Mouse (Mus musculus) forebrain, embryonic 16.5 days (tissue): ENCODE data around the gene Zbtb20. TPM values are rescaled to one million over a fixed set of nuclear protein-coding genes. Genes with fewer than 3 reads are reported as not detected.

Source experiments
- ATAC-seq: fragments of 200-750 bp; cut with Nextera tagmentation; 2 replicates; pipeline ENCODE4 v1.8.0; 2017; ENCODE audit warnings: mild to moderate bottlenecking, moderate library complexity
- H3K27ac ChIP-seq: fragments of 300-500 bp; sonication (generic); 2 replicates; pipeline ENCODE4 v1.5.1; 2014; ENCODE audit warnings: low read length, control low read depth
- H3K27me3 ChIP-seq: fragments of 300-500 bp; sonication (generic); replicated peaks from 2 replicates; pipeline ENCODE4 v1.6.1; 2014; ENCODE audit warnings: low read length; ENCODE audit not compliant: control insufficient read depth, insufficient read depth
- H3K36me3 ChIP-seq: fragments of 300-500 bp; sonication (generic); 2 replicates; pipeline ENCODE4 v1.6.1; 2014; ENCODE audit not compliant: control insufficient read depth, insufficient read depth
- H3K4me1 ChIP-seq: fragments of 300-500 bp; sonication (generic); replicated peaks from 2 replicates; pipeline ENCODE4 v1.6.1; 2014; ENCODE audit warnings: low read length; ENCODE audit not compliant: control insufficient read depth, insufficient read depth
- H3K4me2 ChIP-seq: fragments of 300-500 bp; sonication (generic); 2 replicates; pipeline ENCODE4 v1.6.1; 2014; ENCODE audit warnings: mild to moderate bottlenecking, low read length, control low read depth
- H3K4me3 ChIP-seq: fragments of 300-500 bp; sonication (generic); replicated peaks from 2 replicates; pipeline ENCODE4 v1.5.1; 2014; ENCODE audit warnings: mild to moderate bottlenecking, low read length, control low read depth
- H3K9ac ChIP-seq: fragments of 300-500 bp; sonication (generic); replicated peaks from 2 replicates; pipeline ENCODE4 v1.6.1; 2014; ENCODE audit warnings: low read depth, low read length, control low read depth
- H3K9me3 ChIP-seq: fragments of 300-500 bp; sonication (generic); 2 replicates; pipeline ENCODE4 v1.6.1; 2016; ENCODE audit warnings: low read length; ENCODE audit not compliant: control insufficient read depth
- WGBS: fragments of 180-500 bp; shearing (Covaris S2); extraction: QIAGEN DNeasy Blood & Tissue Kit; methylation state at CpG from one replicate; pipeline ENCODE4 v1.1.7; 2014; 5-methylcytosine and 5-hydroxymethylcytosine counted together
- polyA plus RNA-seq: library from polyadenylated mRNA; unstranded; fragments of >200 nt; fragmentation: Nextera tagmentation; extraction: Ambion mirVana; gene quantifications from 2 replicates; pipeline ENCODE4 v1.2.1, GENCODE M21; 2015

The Zbtb20 gene
- polyA plus RNA-seq, 1 experiment from 2014 or later = 126 TPM

DNA sequence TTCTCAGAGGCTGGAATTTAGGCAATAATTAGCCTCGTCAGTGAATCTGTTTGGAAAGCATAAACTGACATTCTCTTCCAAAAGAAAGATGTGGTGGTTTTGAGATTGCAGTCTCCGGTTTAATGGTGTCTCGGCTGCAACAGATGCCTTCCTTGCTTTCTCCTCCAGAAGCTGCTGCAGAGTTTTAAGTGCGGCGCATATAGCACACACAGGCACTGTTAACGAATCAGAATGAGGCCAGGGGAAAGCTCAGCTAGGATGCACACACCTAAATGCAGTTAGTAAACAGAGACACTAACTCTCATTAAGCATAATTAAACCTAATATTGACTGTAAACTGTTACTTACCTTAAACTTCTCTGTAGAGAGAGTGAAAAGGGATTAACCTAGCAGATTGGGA lies 160.0 kb downstream of the Zbtb20 start:
- H3K4me1 ChIP-seq = 0 out of 2 replicates have a peak, but pooled peaks cover 6% of the 10 kb centered on the region
- H3K4me3 ChIP-seq = no peak overlapping the region
- no peak overlapping the region for H3K27ac ChIP-seq
- no peaks in the 10 kb centered on the region for H3K27me3 ChIP-seq
- no peaks in the 10 kb centered on the region for H3K9me3 ChIP-seq
- ATAC-seq = no peak
- H3K36me3 ChIP-seq = no peaks in the 10 kb centered on the region
- 24% methylated on average over 6 of the region's 6 CpGs for WGBS
- H3K4me2 ChIP-seq = no peak overlapping the region
- H3K9ac ChIP-seq = no peak overlapping the region

DNA sequence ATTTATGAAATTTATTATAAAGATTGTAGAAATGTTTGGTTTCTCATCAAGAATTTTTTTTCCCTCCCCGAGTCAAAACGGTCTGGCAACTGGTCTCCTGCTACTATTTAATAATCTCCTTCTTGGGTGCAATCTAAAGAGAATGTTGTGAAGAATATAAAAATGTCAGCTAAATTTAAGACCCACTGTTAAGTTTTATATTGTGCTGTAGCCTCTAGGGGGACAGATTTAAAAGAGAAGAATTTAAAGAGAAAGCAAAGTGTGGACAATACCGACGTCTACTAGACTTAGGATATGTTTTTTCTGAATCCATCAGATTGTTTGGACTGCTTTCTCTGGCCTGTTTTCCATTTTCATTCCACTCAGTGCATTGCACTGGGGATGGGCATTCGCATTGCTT lies 160.8 kb downstream of the Zbtb20 start:
- Histone ChIP-seq H3K36me3 (no peaks in the 10 kb centered on the region), H3K27me3 (no peaks in the 10 kb centered on the region), H3K9me3 (no peaks in the 10 kb centered on the region), H3K4me3 (no peak overlapping the region), H3K9ac (no peak overlapping the region), H3K4me1 (0 out of 2 replicates have a peak, but pooled peaks cover 6% of the 10 kb centered on the region), H3K27ac (no peak overlapping the region), H3K4me2 (no peak overlapping the region)
- 55% methylated on average over 5 of the region's 5 CpGs for WGBS
- no peak for ATAC-seq

DNA sequence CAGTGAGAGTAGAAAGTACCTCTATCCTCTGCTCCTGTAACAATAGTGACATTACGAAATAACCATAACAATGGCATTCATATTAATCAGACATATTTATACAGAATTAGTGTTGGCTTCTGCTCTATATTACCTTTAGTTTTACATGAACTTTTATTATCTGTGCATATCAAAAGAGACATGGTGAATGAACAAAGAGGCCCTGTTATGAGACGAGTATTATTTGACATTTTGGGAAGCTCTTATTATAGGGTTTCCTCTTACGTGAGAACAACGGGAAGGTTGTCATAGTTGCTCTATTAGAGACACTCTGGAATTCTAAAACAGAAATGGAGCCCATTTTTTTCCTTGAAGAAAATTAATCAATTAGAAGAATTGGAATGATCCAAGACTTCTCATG lies 161.6 kb downstream of the Zbtb20 start:
- ATAC-seq = peak; percentile 54; the same call in 1 of the 2 replicates
- Histone ChIP-seq H3K36me3 (no peaks in the 10 kb centered on the region), H3K9me3 (no peaks in the 10 kb centered on the region), H3K9ac (no peak overlapping the region), H3K27me3 (no peaks in the 10 kb centered on the region), H3K27ac (no peak overlapping the region), H3K4me3 (no peak overlapping the region), H3K4me1 (0 out of 2 replicates have a peak, but pooled peaks cover 6% of the 10 kb centered on the region), H3K4me2 (no peak overlapping the region)
- WGBS = 67% methylated on average over 4 of the region's 4 CpGs

DNA sequence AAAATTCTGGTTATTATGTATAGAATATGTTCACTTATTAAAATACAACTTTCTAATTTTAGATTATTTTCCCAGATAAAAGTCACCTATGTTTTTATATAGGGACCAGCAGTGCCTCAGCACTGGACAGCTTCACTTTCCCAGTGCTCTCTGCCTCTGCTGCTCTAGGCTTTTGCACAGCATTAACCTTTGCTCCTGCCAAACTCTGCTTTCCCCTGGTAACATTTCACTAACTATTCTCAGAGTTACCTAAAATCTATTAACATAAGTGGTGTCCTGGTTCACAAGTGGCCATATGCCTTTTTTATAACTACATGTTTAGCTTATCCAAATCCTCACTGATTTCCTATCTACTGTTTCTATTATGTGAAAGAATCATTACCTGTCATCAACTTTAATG lies 169.9 kb downstream of the Zbtb20 start:
- no peaks in the 10 kb centered on the region for H3K4me1 ChIP-seq
- H3K27me3 ChIP-seq = no peaks in the 10 kb centered on the region
- H3K9me3 ChIP-seq = no peaks in the 10 kb centered on the region
- no peak overlapping the region for H3K9ac ChIP-seq
- H3K4me2 ChIP-seq = no peak overlapping the region
- no peak overlapping the region for H3K27ac ChIP-seq
- H3K4me3 ChIP-seq = no peak overlapping the region
- ATAC-seq = no peak
- no peaks in the 10 kb centered on the region for H3K36me3 ChIP-seq

DNA sequence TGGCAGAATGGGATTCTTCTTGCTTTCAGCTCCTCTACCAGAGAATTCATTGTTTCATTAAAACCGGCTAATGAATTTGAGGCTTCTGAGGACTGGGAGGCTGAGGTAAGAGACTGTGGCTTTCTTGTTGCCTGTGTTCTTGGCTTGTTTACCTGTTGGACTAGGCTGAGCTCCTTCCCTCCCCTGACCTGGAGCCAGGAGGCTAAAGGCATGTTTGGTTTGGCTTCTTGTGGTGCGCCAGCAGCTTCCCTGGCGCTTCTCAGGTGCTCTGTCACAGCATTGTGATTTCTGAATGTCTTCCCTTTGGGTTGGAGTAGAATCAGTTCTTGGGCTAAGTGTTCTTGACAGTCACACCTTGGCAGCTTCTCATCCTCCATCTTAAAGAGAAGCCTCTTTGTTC lies 171.0 kb downstream of the Zbtb20 start:
- H3K36me3 ChIP-seq = no peaks in the 10 kb centered on the region
- WGBS = 81% methylated on average over 3 of the region's 3 CpGs
- H3K4me2 ChIP-seq = no peak overlapping the region
- H3K9me3 ChIP-seq = no peaks in the 10 kb centered on the region
- no peak overlapping the region for H3K27ac ChIP-seq
- no peak overlapping the region for H3K9ac ChIP-seq
- no peak overlapping the region for H3K4me3 ChIP-seq
- no peaks in the 10 kb centered on the region for H3K4me1 ChIP-seq
- ATAC-seq = no peak
- no peaks in the 10 kb centered on the region for H3K27me3 ChIP-seq

DNA sequence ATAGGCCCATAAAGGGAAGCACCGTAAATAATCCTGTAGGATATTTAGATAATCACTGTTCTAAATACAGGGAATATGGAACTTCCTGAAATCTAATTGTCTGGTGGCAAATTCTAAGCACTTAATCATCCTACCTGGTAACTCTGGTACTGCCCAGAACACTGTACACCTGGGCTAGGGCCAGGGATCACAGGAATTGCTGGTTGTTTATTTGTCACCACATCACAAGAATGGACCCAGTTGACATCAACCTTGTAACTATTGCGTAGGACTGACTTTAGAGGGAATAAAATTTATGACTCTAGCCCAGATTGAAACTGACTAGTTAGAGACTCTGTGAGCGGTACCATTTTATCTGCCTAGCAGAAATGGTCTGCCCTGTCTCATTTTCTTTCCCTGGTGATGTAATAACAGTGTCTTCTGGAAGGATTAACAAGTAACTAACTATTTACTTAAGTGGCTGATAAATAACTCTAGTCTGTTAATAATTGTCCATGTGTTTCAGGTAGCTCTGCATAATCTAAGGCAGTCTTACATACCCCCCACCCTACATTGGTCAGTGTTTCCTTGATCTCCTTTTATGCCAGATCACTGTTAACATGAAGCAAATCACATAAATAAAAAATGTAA lies 194.1 kb downstream of the Zbtb20 start:
- Histone ChIP-seq H3K4me1 (0 out of 2 replicates have a peak, but pooled peaks cover 2% of the 10 kb centered on the region), H3K4me2 (no peak overlapping the region), H3K27me3 (no peaks in the 10 kb centered on the region), H3K27ac (no peak overlapping the region), H3K9ac (no peak overlapping the region), H3K9me3 (no peaks in the 10 kb centered on the region), H3K4me3 (no peak overlapping the region), H3K36me3 (no peaks in the 10 kb centered on the region)
- 96% methylated on average over 3 of the region's 3 CpGs for WGBS
- no peak for ATAC-seq

DNA sequence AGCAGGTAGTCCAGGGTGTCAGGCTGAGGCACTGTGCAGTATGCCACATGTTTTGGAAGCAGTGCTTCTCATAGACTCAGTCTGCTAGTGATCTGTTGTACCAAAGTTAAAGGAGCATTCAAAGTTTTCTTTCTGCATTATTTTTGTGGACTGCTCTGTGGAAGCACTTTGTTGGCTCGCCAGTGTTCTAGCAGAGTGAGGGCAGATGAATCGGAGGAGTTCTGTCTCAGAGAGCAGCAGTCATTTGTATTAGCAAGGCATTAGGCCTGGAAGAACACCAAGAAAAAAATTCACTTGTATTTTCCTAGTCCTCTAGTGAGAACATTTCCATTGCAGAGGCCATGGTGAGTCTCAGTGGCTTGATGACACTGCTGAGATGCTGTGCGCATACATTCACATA lies 196.2 kb downstream of the Zbtb20 start:
- no peak for ATAC-seq
- no peaks in the 10 kb centered on the region for H3K27me3 ChIP-seq

DNA sequence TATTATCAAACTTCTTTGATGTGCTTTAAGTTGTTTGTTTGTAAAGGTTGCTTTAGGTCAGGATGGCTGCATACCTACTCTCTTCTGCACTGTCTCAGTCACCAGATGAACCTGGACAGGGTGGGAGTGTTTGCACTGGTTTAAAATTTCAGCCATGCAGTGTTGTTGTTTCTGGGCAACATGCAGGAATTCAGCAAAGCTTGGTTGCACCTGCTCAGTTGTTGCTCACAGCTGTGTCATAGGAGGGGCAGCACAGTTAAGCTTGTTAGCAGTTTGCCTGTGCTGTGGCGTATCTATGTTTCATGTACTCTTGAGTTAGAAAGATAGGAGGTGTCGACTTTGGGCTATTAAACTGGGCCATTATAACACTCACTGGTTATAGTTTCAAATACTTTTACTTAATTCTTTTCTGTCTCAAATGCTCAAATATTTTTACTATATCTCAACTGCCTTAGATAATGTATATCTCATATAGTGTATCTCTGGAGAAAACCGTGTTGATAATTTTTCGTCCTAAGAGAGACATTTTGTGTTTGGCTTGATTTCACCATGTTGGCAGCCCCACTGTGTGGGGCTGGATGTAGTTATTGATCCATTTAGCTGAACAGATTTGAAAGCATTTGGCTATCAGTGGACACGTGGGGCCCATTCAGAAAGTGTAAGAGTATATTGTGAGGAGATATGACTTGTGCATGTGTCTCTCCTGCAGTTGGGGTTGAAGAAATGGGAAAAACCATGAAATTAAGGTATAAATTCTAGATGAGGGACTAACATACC lies 197.3 kb downstream of the Zbtb20 start:
- WGBS = 83% methylated on average over 5 of the region's 5 CpGs
- Histone ChIP-seq H3K36me3 (no peaks in the 10 kb centered on the region), H3K9ac (no peak overlapping the region), H3K27me3 (no peaks in the 10 kb centered on the region), H3K4me3 (no peak overlapping the region), H3K4me1 (0 out of 2 replicates have a peak, but pooled peaks cover 2% of the 10 kb centered on the region), H3K4me2 (no peak overlapping the region), H3K9me3 (no peaks in the 10 kb centered on the region), H3K27ac (no peak overlapping the region)
- no peak for ATAC-seq

More for the DNA sequence above, 196.2 kb downstream of the Zbtb20 start:
- no peak overlapping the region for H3K4me2 ChIP-seq
- no peaks in the 10 kb centered on the region for H3K9me3 ChIP-seq
- no peak overlapping the region for H3K9ac ChIP-seq
- H3K27ac ChIP-seq = no peak overlapping the region
- H3K36me3 ChIP-seq = no peaks in the 10 kb centered on the region
- H3K4me3 ChIP-seq = no peak overlapping the region
- 0 out of 2 replicates have a peak, but pooled peaks cover 2% of the 10 kb centered on the region for H3K4me1 ChIP-seq
- 89% methylated on average over 3 of the region's 3 CpGs for WGBS

DNA sequence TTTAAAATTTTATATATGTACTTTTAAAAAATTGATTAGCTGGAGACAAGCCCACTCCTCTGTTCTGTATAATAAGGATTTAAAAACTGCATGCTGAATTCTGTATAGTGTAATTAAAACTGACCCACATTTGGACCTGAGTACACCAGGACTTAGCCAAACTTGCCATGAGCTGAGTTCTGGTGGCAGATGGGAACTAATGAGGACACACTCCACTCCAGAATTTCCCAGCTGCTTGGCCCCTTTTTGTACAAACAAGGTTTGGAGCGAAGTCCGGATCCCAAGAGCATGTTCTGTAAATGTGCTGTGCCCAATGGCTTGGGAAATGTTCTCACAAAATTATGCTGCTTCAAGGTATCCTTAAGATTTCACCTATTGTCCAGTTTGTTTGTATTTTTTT lies 204.7 kb downstream of the Zbtb20 start:
- Histone ChIP-seq H3K27me3 (no peaks in the 10 kb centered on the region), H3K4me1 (peaks cover 10% of the 10 kb centered on the region), H3K9me3 (no peaks in the 10 kb centered on the region), H3K36me3 (no peaks in the 10 kb centered on the region), H3K9ac (no peak overlapping the region), H3K4me2 (no peak overlapping the region), H3K4me3 (no peak overlapping the region), H3K27ac (peak overlapping the region; percentile 48)
- 43% methylated on average over 2 of the region's 2 CpGs for WGBS
- ATAC-seq = peak; percentile 72
